Mouse (Mus musculus) cerebellum, adult 18-20 months (tissue): ENCODE measurements around the gene Rab4b.

Experiments used
- DNase-seq, 2 experiments: peaks; one replicate each; pipeline ENCODE4 v3.0.0; 2021

Gene Rab4b

DNA sequence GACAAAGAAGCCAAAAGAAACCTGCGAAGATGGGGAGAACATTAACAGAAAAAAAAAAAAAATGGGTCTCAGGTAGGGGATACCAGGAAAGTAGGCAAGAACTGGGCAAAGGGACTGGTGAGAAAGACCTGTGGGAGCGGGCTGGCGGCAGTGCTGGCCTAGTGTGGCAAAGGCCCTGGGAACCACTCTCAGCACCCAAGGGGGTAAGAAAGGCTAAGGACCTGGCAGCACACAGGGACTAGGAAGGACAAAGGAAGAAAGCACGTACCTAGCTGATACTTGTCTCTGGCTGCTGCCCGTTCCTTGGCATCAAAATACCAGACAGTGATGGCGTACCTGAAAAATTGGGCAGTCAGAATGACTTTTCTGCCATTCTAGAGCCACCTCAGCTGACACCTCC lies 19.4 kb downstream of the Rab4b start:
- peak in 1 of 2 experiments; percentile 12 for DNase-seq

DNA sequence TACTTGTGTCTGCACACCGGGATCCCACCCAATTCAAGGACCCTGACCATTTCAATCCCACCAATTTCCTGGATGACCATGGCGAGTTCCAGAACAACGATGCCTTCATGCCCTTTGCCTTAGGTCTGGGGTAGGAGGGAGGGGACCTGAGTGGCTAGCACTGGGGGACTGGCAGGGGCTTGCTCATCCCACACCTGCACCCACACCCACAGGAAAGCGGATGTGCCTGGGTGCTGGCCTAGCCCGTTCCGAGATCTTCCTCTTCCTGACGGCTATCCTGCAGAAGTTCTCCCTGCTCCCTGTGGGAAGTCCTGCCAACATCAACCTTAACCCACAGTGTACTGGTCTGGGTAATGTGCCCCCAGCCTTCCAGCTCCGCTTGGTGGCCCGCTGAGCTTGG lies 20.5 kb downstream of the Rab4b start:
- peak in 1 of 2 experiments; percentile 5 for DNase-seq

DNA sequence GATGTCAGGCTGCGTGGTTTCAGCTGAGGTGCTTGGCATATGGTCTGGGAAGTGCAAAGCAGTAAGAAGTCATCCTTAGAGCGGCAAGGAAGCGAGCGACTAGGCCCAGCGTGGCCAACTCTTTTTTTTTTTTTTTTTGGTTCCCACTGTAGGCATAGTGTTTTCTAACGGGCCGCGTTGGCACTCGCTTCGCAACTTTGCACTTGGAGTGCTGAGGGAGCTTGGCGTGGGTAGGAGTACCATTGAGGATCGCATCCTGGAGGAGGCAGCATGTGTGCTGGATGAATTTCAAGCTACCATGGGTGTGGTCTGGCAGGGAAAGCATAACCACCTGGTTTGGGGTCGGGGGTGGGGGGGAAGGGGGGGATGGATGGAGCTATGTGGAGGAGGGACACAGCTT lies 22.7 kb downstream of the Rab4b start:
- DNase-seq, result peak in 1 of 2 experiments; percentile 8

DNA sequence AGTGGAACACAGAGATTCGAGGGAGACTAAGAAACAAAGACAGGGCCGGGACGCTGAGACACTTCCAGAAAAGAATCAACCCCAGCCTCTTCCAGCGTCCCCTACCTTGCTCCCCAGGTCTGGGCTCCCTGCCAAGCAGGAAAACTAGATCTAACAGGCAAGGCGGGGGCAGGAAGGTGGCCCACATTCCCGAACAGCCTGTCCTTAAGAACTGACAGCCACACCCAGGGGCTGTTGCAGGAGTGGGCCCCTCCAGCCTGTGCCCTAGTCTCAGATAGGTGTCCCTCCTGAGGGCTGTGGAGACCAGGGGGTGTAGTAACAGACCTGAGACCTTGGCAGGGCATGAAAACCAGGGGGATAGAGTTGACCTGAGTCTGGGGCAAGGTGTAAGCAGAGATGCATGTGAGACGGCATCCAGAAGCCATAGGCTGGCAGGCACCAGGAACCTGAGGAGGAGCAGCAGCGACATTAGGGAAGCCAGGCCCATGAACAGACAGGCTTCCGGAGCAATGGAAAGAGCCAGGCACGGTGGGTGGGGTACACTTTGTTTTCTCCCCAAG lies 25.4 kb downstream of the Rab4b start, which contains the start of gene Cyp2t4:
TSS of gene Cyp2t4 (plus strand) at position 510 of the 560 bp plus-strand sequence.
- peak; percentile 33 to 36 for DNase-seq

GRCm38 (mm10) chr7:27136410-27136996 lies 42.2 kb downstream of the Rab4b start:
- DNase-seq, result no peak

DNA sequence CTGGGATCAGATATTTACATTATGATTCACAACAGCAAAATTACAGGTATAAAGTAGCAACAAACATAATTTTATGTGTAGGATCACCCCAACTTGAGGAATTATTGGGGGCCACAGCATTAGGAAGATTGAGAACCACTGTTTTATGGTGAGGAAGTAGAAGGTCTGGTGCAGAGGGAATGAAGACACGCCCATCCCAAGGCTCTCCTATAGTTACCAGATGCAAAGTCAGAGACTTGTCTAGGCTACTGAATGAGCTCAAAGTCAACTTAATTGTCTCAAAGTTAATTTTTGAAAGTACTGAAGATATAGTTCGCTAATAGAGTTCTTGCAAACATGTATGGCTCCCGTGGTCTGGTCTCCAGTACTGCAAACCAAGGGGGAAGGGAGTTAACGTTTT lies 44.9 kb downstream of the Rab4b start:
- DNase-seq, result no peak

DNA sequence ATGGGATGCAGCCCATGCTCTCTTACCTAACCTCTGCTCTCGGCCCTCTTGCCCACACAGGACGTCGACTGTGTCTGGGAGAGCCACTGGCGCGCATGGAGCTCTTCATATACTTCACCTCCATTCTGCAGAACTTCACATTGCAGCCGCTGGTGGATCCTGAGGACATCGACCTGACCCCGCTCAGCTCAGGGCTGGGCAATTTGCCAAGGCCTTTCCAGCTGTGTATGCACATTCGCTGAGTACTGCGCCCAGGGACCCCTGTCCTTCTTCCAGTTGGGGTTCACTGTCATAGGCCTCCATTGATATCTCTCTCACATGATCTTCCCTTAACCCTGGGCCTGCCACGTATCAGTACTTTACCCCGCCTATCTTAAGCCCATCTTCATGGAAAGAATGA lies 45.5 kb downstream of the Rab4b start:
- DNase-seq, result no peak

GRCm38 (mm10) chr7:27132588-27132987 lies 46.1 kb downstream of the Rab4b start:
- peak; percentile 62 to 70 for DNase-seq

DNA sequence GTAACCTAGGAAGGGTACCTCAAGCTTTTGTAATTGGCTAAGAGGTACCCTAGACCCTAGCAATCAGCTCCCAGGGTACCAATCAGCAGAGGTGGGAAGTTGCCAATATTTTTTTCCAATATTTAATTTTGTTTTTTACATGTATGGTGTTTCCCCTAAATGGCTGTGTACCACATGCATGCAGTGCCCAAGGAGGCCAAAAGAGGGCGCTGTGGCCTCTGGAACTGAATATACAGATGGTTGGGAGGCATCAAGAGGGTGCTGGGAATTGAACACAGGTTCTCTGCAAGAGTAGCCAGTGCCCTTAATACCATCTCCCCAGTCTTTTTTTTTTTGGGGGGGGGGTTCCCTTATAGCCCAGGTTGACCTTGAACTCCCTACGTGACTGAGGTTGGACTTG lies 47.3 kb downstream of the Rab4b start:
- no peak for DNase-seq

GRCm38 (mm10) chr7:27130521-27131370 lies 48.0 kb downstream of the Rab4b start:
- DNase-seq, result no peak

DNA sequence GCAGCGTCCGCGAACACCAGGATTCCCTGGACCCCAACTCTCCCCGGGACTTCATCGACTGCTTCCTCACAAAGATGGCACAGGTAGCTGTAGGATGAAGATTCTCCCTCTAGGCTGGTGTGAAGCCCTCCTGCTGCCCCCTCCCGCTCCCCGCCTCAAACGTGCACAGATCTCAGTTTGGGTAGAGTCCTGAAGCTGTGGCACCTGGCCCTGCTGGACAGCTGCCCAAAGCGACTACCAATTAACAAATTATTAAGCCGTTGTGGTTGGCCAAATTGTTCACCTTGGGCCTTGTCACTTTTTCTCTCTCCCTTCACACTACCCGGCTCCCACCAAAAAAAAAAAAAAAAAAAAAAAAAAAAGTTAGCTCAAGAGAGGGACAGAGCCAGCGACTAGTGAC lies 48.9 kb downstream of the Rab4b start:
- DNase-seq, result no peak

GRCm38 (mm10) chr7:27128946-27129345 lies 49.8 kb downstream of the Rab4b start:
- no peak for DNase-seq

GRCm38 (mm10) chr7:27128162-27128561 lies 50.5 kb downstream of the Rab4b start:
- DNase-seq, result no peak

DNA sequence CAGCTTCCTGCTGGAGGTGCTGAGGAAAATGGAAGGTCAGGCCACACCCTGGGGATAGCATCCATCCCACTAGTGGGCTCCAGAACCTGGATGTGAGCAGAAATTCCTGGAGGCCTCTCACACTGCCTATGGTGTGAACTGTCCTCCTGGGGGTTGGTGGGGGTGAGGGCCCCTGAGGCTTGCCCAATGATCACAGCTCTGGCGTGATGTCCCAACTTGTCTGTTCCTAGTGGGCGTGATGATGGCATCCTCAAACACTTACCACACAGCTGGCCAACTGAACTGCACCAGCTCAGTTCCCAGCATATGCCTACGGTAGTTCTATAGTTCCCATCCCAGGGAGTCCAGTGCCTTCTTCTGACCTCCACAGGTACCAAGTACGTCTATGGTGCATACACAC lies 53.7 kb downstream of the Rab4b start:
- DNase-seq, result no peak

- DNase-seq, result no peak
Measured at GRCm38 (mm10) chr7:27124305-27124832, 54.3 kb downstream of the Rab4b start.

DNA sequence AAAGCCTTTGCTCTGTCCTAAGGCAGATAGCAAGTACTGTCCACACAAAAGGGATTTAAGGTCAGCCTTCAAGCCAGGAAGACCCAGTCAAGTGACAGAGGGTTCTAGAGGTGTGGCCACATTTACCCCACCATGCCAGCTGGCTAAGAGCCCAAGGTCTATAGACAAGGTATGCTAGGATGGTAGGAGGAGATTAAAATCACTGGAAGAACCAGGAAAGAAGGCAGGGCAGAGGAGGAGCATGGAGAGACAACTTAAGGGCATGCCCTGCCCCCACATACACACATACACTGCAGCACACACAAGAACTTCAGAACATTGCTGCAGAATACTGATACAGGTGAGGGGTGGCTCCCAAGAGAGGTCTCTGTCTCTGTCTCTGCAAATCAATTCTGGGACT lies 59.0 kb downstream of the Rab4b start, which contains the start of gene Cyp2f2:
TSS of gene Cyp2f2 (plus strand) at position 234 of the 400 bp plus-strand sequence.
- DNase-seq, result no peak
